Mouse (Mus musculus) testis, postnatal 14 days (tissue): ENCODE results near the gene Tubb2b.
A peak's percentile ranks its signal among the peaks of the same experiment; 100 is the strongest.

Source experiments
- DNase-seq: peaks from one replicate; pipeline ENCODE4 v3.0.0; 2021; ENCODE audit warnings: low spot score

Gene Tubb2b

GRCm38 (mm10) chr13:34136605-34137004 lies 6.3 kb upstream of the Tubb2b start:
- no peak for DNase-seq

DNA sequence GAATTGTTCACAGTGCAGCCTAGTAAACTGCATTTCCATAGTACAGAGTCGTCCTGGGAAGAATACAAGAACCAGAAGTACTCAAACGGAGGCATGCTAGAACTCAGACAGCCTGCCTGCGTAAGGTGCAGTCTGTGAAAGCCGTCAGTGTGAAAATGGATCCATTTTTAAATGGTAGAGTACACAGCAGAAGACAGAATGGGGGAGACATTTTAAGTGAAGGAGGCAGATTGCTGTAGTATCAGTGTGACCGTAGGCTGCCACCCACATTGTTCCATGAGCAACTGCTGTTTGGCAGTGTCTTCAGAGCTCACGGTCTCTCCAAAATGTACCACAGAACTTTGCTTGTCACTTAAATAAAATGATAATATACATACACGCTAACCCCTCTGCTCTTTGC lies 4.0 kb upstream of the Tubb2b start:
- no peak for DNase-seq

DNA sequence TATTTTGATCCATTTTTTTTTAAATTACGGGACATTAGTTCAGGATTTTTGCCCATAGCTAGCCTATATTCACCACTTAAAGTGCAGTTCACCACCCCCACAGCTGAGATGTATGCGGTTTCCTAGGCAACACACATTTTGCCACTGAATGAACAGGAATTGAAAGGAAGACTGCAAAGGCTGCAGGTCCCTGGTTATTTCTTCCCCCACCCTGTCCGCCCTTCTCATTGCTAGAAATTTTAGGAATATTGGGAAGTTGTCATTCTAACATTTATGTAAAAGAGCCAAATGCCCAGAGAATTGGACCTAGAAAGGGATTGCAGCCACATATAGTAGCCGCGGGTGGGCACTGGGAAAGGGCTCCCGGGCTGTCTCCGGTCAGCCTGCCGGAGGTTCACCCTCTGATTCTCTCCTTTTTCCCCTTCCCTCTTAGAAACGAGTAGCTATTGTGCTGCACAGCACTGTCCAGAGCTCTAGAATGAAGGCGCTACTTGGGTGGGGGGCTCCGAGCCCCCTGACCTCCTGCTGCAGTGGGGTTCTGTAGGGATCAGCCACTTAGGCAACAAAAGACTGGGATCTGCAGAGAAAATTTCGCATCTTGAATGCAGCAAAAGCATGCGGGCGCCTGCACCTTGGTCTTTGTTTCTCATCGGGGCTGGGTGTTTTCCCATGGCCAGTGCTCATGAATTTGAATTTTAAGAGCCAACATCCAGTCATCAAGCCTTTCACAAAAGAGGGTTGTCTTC lies 3.2 kb upstream of the Tubb2b start:
- no peak for DNase-seq

DNA sequence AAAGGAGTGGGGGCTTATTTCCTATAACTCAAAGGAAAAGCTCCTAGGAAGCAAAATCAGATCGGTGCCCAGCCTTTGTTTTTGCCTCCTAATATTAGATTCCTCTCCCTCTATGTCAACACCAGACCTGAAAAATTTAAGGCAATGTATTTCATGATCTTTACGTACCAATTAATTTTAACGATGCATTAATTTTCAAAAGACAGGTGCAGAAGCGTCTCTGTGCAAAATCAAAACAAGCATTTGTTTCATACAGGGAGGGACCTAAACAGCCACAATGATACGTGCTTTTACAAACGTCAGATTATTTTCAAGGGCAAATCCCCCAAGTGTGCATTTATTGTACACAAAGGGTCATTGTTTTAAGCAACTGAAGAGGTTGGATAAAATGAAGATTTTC lies 2.6 kb upstream of the Tubb2b start:
- no peak for DNase-seq

DNA sequence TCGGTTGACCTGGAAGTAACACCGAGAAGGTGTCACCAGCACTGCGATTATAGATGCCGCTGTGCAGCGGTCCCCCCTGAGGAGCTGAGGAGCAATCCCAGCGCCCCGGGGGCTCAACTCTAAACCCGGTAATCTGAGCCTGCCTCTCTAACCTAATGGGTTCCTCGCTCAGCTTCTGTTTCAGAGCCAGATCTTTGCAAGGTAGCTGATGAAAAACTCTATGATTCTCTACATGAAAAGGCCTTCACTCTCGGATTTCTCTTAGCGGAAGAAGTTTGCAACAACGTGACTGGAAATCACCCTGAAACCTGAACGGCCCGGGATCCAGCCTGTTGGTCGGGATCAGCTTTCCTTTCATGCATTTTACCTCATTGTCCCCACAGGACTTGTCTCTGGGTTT lies 2.0 kb upstream of the Tubb2b start:
- no peak for DNase-seq

- no peak for DNase-seq
These were observed 1.4 kb upstream of the Tubb2b start for GRCm38 (mm10) chr13:34131708-34132060.

- peak; percentile 12 for DNase-seq
These were observed 893 bp upstream of the Tubb2b start for GRCm38 (mm10) chr13:34131011-34131707.

DNA sequence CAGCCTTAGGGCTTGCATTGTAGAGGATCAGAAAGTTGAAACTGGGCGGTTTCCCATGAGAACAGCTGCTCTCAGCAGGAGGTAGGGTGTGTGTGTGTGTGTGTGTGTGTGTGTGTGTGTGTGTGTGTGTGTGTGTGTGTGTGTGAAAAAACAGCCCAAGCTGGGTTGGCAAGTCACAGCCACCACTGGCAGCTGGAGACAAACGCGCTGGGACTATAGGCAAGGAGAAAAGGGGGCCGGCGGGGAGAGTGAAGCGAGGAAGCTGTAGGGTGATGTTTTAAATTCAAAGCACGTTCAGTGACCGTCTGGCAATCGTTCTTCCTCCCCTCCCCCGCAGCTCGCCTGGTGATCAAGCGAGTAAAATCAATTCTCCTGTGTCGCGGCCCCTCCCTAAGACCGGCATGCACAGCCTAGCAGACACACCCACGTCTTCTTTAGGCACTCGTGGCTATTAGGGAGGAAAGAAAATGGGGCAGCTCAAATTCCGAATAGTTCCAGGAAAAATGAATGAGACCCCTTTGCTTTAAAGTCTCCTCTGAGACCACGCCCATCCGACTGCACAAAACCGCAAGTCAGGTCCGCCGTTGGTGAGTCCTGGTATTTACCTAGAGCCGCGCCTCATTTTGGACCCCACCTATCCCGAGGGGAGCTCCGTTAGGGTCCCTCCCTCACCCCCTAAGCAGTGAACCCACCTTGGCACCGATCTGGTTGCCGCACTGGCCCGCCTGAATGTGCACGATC lies 611 bp downstream of the Tubb2b start:
- DNase-seq = peak; percentile 11

GRCm38 (mm10) chr13:34128276-34129114 lies 1.8 kb downstream of the Tubb2b start:
- no peak for DNase-seq

- DNase-seq = no peak
These were observed 4.6 kb downstream of the Tubb2b start for GRCm38 (mm10) chr13:34125711-34126110.

DNA sequence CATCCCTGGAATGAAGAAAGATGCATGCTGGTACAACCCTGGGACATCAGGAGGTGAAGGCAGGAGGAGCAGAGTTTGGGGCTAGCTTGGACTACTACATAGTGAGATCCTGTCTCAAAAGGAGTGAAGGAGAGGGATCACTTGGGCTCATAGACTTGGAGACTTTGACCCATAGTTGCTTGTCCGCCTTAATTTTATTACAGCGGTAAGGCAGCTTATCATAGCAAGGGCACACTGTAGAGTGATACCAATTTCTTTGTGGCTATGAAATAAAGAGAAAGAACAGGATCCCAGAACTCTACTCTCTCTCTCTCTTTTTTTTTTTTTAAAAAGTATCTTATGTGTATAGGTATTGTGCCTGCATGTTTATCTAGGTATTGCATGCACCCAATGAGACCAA lies 9.7 kb downstream of the Tubb2b start:
- no peak for DNase-seq

GRCm38 (mm10) chr13:34119406-34119805 lies 10.9 kb downstream of the Tubb2b start:
- no peak for DNase-seq

DNA sequence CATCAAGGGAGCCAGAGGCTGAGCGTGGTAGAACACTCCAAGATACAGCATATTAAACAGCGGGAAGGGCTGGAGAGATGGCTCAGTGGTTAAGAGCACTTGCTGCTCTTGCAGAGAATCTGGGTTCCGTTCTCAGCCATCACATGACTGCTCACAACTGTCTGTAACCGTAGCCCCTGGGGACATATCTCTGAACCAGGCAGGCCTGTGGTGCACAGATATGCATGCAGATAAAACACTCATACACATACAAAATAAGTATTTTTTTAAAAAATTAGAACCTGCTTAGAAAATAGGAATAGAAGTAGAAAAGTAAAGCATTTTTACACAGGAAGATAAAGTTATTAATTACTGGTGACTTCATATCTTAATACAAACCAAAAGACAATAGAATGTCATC lies 11.4 kb downstream of the Tubb2b start:
- DNase-seq = no peak

DNA sequence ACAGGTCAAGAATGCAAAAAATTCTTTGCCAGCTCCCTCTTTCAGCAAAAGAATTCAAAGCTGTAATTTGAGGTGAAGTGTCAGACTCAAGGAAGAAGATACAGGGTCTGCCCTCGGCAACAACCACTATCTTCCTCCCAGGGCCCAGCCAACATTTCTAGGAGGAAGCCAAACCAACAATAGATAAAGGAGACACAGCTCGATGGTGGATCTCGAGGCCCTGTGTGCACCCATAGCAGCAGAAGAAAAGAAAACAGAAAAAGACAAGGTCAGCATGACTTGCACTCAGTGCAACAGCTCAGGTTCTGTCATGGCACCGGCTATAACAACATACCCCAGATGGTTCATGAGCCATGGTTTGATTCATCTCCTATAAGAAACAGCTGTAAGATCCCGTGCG lies 13.8 kb downstream of the Tubb2b start:
- DNase-seq = no peak

DNA sequence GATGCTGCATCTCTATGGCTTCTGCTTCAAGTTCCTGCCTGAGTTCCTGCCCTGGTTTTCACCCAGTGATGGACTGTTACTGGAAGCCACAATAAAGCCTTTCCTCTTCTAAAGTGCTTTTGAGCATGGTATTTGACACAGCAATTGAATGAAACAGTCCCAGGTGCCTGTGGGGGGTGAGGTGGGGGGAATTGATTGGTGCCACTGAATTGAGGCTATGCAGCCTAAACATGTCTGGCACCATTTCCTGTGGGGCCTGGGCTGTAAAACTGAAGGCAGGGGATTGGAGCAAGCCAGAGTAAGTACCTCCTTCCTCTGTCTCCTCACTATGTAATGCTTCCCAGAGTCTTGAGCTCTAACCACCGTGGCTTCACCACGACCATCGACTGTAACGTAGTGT lies 15.6 kb downstream of the Tubb2b start:
- no peak for DNase-seq

GRCm38 (mm10) chr13:34113086-34113485 lies 17.2 kb downstream of the Tubb2b start:
- no peak for DNase-seq

DNA sequence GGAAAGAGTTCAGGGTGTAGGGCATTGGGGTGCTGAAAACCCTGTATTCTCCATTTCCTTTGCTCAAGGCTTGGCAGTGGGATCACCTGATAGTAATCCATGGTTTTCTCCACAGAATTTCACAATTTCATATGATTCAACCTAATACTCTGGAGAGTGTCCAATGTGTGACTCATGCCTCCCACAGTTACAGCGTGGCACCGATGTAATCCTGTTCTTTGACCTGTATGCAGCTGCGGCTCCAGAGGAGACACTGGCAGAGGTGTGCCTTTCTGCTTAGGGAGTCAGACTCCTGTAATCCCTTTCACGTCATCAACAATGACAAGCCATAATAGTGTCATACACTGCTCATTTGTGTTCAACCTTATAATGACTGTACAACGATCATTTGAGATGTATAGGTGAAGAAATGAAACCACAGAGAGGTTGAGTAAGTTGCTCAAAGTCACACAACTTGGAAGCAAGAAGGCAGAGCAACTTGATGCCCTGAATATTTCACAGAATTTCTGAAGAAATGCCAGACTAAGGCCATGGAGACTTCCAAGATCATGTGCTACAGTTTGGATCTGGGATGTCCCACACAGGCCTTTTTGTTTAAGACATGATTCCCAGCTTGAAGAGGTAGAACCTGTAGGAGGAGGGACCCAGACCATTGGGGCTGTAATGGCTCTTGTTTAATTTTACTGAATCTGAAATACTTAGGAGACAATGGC lies 17.7 kb downstream of the Tubb2b start:
- DNase-seq = no peak

DNA sequence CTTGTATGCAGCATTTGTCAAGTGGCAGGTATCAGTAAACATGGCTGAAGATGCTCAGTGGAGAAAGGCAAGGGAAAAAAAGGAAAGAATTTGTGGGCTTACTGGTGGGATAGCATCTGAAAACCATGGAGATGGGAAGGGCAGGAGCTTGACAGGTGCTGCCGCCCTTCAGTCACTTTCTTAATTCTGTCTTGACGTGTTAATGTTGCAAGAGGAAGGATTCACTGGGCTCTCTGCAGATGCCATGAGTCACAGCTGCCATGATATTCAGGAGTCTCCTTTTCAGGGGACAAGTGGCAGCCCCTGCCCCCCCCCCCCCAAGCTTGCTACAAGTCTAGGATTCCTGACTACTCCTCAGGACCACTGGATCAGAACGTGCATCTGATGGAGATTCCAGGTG lies 18.4 kb downstream of the Tubb2b start:
- no peak for DNase-seq

DNA sequence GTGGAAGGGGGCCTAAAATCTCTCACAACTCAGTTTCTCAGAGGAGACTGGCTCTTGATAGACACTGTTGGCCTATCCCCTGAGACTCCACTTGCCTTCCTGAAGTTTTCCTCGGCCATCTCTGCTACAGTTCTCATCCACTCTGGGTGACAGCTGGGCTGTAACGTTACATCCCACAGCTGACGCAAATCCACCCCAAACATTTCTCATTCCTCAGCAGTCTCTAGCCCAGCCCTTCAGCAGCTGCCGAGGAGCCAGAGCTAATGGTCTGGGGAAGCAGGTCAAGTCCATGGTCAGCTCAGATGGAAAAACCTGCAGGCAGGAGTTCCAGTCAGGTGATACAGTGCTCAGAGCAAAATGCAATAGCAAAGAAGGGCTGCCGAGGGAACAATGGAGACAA lies 19.2 kb downstream of the Tubb2b start:
- no peak for DNase-seq

DNA sequence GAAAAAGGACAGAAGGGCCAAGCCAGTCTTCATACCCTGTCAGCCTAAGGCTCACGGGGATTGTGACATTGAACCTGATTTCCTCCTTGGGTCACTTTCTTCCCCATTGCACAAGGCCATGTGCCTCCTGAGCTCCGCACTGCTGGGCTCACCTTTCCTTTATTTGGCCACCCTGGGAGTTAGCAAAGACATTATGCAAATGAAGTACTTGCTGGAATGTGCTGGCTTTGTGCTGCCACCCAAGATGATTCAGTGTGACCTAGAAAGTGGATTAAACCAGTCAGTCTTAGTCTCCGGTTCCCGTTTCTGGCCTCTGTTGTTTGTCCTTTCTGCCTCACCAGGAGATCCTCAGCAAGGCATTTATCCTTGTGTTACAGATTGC lies 20.6 kb downstream of the Tubb2b start:
- no peak for DNase-seq

DNA sequence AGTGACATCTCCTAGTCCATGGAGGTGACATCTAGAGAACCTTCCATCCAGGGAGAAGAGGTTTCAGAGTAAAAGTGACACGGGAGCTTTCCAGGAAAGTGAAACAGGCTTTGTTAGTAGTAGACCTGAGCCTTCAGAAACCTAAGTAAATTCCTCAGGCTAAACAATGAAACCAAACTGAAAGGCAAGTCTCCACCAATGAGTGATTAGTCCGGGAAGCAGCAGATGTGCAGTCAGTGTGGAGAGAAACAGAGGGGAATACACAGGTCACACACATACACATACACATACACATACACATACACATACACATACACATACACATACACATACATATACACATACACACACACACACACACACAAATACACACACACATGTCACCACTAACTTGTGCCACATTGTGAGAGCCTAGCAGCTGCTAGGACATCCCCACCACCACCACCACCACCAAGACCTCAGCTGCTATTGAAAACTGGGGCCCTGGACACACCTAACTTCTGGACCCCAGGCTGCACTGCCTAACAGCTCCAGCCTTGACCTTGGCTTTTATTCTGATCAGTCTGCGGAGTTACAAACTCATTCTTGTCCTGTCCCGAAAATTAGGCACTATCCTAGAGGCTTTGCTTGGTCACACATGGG lies 21.1 kb downstream of the Tubb2b start:
- DNase-seq = no peak
